In the genomic region with DNA sequence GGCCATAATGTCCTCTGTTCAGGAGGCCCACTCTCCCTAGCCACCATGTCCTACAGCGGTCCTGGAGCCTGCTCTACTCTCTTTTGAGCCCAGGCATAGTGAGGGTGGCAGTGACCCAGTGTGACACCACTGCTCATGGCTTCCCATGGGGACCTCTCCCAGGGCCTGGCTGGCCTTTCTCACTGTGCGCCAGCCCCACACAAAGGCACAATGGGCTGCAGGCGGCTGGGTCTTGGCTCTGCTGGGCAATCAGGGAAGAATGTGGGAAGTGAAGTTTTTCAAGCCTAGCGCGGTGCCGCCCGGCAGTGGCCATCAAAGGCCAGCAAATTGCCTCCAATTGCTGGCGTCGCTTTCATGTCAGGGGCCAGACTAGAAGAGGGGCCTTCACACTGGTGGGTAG, we compare ENCODE assay signal across 14 mouse cellular contexts. TPM values are rescaled to one million over a fixed set of nuclear protein-coding genes. Genes with fewer than 3 reads are reported as not detected.
A peak's percentile ranks its signal among the peaks of the same experiment; 100 is the strongest.
DNase-seq lines count a peak whose midpoint lies in the region; ATAC-seq lines count a peak whose summit lies in the region.
"Had no signal": no experiment of that assay in that cellular context is flagged by ENCODE, and none has a peak within 500 bp of the region (broad histone marks: within the 10 kb centered on the region; RNA-seq: fewer than 3 reads in every experiment).

No protein-coding gene starts in this region.

- H3K4me2 ChIP-seq in forebrain, embryonic 13.5 days, result no peak overlapping the region

- peak; percentile 58 for DNase-seq in adrenal gland, postnatal 14 days
- no peak for DNase-seq in adrenal gland, adult 8-10 months
- peak; percentile 87 for DNase-seq in Muller cell, postnatal 12 days (ENCODE audit: inconsistent ontology term)
- DNase-seq in layer of hippocampus, adult 9-11 months, result peak; percentile 23
- DNase-seq in cerebellum, postnatal 4 days (ENCODE audit: low spot score in 2 of 2), result no peak
- no peak for DNase-seq in thymus, postnatal 25 days
- DNase-seq: adrenal gland, postnatal 25 days; cerebellum, adult 9-11 months; liver had no signal

- H3K9me3 ChIP-seq in forebrain, embryonic 13.5 days (replicated peaks), result no peaks in the 10 kb centered on the region

- 24% methylated on average over 9 of the region's 9 CpGs for WGBS in forebrain, embryonic 13.5 days

- H3K9ac ChIP-seq in forebrain, embryonic 13.5 days, result 0 out of 2 replicates have a peak overlapping the region, but pooled peaks have one; percentile 21

- H3K36me3 ChIP-seq in forebrain, embryonic 13.5 days (ENCODE audit: poor library complexity, severe bottlenecking), result peaks cover 11% of the 10 kb centered on the region; the same call in 1 of the 2 replicates

- H3K27ac ChIP-seq in forebrain, embryonic 13.5 days, result peak overlapping the region; percentile 10; the same call in 1 of the 2 replicates

- no peaks in the 10 kb centered on the region for H3K27me3 ChIP-seq in forebrain, embryonic 13.5 days

- H3K4me1 ChIP-seq in forebrain, embryonic 13.5 days, result peaks cover 11% of the 10 kb centered on the region

- H3K4me3 ChIP-seq in forebrain, embryonic 13.5 days, result no peak overlapping the region

- no peak for ATAC-seq in forebrain, embryonic 13.5 days
- no peak for ATAC-seq in monocyte, adult 5-6 weeks (replicated peaks; ENCODE audit: insufficient number of reproducible peaks, low FRiP score, low TSS enrichment, poor library complexity, severe bottlenecking)

RNA-seq across cellular contexts. Expression of a gene that starts 40.1 kb away (rescaled TPM):
- total RNA-seq in adrenal gland, postnatal 14 days (2021), result not detected in 2 replicates
- total RNA-seq in adrenal gland, adult 8-10 months (2022), result not detected
- not detected in 2 replicates for polyA plus RNA-seq in forebrain, embryonic 13.5 days (2015; fragmentation: Nextera tagmentation; extraction: Ambion mirVana)
- total RNA-seq in monocyte, adult 5-6 weeks (2017), result 1.4 TPM in 1 of 3 replicates, not detected in the others
- total RNA-seq: adrenal gland, postnatal 25 days; heart, adult 8-10 months; MEL had no signal
- polyA plus RNA-seq: large intestine, adult 2 months had no signal

Comparison
In these comparisons a context has a peak if more than half of its experiments do, and no peak if none do; other contexts are left out.
1. DNase-seq: peak in adrenal gland, postnatal 14 days (single experiment), Muller cell, postnatal 12 days (single experiment) and layer of hippocampus, adult 9-11 months (single experiment); none in adrenal gland, adult 8-10 months (single experiment), cerebellum, postnatal 4 days (0 of 2) and thymus, postnatal 25 days (single experiment).